Mouse (Mus musculus) frontal cortex, postnatal 36 days (tissue): ENCODE measurements around the gene Cyb561.

Experiments used
- DNase-seq, 2 experiments: peaks; one replicate each; pipeline ENCODE4 v3.0.0; 2022; ENCODE audit warnings: low spot score in 2 of 2

Gene Cyb561

DNA sequence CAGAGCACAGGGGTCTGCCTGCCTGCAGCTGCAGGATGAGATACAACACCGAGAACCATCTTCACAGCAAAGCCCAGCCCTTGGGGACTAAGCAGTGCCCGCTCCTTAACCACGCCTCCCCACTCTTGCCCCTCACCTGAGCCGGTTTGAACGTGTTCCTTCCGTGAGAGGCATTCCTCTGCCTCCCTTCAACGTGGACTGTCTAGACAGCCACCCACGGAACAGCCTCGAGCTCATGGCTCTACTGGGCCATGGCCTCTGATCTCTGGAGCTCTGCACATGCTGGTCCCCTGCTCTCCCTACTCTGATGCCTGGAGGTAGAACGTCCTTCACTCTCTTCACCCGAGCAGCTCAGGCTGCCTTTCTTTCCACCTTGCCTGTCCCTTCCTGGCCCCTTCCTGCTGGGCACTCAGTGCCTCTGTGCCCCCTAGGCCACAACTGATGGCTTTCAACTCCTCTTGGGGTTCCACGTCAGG, at the start of gene Cyb561:
Gene Cyb561 (minus strand): TSS at position 426 of the 476 bp plus-strand sequence.
- no peak for DNase-seq

DNA sequence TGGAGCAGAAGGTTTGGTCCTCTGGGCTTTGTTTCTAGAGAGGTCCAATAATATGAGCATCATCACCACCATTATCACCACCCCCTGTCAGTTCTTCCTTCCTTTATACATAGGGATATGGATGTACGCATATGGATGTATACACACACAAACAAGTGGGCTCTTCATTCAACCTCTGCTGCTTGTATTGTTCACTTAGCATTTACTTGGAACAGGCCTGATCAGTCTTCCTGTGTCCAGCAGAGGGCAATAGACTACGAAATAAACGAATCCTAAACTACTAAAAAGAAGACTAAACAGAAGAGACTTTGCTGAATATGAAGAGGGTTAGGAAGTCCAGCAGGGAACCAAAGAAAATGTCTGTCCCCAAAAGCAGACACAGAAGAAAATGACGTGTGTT, 48.6 kb upstream of the Cyb561 start:
- DNase-seq = peak in 1 of 2 experiments; percentile 43

DNA sequence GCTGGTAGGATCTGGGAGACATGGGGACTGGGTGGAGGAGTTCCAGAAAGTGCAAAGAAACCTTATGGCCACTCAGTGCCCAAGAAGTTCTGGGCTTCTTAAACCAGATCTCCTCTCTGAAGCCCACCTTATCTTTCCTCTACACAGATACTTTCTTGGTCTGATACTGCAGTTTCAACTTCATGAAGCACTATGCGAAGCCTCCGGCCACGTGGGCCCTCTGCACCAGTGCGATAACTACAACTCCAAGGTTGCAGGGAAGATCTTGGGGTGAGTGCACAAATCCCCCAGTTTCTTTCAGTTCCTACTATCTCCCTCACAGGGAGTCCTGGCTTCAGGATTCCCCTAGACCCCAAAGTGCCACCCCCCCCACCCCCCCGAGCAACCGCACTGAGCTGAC, 46.9 kb upstream of the Cyb561 start:
- DNase-seq = no peak

DNA sequence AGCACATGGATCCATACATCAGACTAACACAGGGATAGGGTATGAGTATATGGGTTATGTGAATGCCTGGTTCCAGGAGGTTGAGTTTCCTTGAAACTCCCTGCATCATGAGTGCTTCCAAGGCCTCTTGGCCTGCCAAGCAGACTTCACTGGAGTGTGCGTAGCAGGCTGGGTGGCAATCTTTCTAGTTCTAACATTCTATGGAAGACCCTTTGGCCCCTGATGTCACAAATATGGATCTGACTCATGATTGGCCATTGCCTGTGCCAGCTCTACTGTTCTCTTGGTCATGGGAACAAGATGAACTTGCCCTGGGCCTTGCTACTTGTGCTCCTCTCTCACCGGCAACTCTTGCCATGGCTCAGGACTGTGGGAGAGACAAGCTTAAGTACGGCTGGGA, 41.2 kb upstream of the Cyb561 start, which contains the start of gene Ace3:
Gene Ace3 (plus strand): TSS at position 301 of the 400 bp plus-strand sequence.
- DNase-seq = no peak

DNA sequence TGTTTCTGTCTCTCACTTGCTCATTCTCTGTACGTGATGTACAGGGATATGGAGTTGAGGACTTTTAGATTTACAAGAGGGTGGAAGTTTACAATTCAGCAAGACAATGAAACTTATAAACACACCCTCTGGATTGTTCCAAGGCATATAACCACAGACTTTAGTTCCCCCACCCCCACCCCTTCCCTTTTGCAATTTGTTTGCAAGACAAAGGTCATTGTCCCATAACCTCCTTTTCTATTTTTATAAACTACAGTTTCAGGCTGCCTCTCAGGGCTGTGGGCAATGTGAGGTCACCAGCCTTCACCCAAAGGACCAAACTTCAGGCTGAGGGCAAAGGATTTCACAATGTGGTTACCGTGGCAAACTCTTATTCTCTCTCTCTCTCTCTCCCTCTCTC, 37.1 kb upstream of the Cyb561 start:
- DNase-seq = no peak

DNA sequence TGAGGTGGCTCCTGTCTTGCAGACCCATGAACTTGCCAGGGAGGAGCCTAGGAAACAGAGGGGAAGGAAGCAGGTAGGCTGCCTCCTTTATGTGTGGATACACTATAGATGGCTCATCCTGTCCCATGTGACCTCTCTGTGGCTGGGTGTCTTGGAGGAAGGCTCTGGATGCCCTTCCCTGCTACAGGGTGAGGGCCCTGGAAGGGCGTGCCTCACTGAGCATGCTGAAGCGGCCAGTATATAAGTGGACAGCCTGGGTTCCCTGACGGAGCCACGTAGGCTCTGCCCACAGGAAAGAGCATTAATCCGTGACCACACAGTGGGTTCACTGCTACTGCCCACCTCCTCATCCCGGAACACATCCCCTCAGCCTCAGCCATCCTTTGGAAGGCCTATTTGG, 36.3 kb upstream of the Cyb561 start:
- DNase-seq = no peak

DNA sequence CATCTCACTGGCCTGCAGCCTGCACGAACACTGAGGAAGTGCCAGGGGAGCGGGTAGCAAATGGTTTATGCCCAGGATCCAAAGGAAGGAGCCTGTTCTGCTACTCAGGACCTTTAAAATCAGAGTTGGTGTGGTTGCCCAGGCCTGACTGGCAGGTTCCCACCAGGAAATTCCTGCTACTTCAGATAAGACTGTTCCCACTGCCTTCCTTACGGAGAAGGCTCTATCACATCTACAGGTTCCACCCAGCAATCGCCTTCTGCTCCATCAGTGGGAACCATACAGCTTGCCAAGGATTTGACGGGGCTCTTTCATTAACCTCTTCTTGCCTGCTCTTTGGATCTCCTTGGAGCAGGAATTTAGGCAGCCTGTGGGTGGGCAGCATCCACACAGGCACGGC, 34.3 kb upstream of the Cyb561 start:
- DNase-seq = no peak

DNA sequence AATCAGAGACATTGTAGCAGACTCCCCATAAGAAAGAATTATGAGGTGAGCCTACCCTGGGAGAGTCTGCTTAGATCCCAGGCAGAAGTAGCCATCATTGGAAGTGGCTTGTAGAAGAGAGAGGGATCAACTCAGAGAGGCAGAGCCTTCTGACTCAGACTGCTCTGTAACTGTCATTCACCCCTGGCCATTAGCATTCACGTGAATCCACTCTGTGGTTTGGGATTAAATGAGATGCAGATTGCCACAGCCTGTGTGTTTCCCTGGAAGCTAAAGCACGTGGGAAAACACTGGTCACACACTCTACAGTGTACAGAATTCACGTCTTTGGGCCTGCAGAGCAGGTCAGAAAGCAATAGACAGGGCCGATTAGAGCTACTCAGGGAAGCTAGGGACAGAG, 31.3 kb upstream of the Cyb561 start:
- DNase-seq = no peak

DNA sequence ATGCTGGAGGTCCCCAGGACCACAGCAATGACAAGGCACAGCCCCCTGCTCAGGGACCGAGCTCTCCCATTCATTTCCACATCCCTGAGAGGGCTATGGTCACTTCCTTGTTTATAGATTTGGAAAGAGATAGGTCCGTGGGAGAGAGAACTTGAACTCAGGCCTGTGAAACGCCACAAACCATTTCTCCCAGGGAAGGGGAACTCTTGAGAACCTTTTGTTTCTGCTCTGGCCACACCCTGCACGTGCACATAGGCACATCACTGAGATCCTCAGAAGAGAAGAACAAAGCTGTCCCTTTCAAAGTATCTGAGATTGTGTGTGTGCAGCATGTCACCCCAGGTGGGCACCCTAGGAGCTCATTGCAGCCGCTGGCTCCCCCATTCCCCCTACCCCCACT, 25.5 kb upstream of the Cyb561 start:
- DNase-seq = no peak

DNA sequence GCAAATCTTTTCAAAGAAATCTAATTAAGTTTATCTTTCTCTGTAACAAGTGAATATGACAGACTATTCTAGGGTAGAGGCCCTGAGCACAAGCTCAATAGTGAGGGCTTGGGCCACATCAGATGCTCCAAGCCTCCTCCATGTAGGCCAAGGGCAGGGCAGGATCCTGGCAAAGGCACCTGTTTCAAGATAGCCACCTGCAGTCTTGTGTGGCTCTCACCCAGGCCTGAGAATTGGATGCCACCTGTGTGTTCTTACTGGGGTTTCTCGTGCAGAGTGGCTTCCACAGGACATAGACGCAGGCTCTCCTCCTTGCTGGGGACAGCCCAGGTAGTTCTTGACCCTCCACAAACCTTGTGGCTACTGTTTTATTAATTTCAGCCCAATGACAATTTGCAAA, 25.1 kb upstream of the Cyb561 start:
- no peak for DNase-seq

DNA sequence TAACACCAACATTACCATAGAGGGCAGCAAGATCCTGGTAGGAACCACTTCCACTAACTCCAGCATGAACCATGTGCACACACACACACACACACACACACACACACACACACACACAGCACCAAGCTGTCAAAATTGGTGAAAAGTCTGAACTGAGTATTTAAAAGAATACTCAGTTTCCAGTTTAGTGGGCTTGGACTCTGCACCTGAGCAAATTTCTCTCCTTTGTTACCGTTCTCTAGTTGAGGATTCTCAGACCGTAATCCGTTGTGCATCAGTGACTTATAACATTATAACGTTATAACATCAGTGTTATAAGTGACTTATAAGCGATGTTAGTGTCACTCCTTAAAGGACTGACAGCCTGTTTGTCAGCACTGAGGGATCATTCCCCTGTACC, 22.5 kb upstream of the Cyb561 start:
- no peak for DNase-seq

DNA sequence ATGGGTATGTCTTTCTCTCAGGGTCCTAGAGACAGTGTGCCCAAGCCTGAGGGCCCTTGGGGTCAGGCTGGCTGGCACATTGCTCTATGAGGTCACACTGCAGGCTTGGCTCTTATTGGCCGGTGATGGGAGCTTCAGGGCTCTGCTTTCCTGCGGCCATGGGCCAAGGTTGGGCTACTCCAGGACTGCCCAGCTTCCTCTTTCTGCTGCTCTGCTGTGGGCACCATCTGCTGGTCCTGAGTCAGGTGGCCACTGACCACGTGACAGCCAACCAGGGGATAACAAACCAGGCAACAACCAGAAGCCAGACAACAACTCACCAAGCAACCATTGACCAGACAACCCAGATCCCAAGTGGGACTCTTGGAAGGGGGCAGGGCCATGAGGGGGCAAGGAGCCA, 21.9 kb upstream of the Cyb561 start:
- DNase-seq = no peak

DNA sequence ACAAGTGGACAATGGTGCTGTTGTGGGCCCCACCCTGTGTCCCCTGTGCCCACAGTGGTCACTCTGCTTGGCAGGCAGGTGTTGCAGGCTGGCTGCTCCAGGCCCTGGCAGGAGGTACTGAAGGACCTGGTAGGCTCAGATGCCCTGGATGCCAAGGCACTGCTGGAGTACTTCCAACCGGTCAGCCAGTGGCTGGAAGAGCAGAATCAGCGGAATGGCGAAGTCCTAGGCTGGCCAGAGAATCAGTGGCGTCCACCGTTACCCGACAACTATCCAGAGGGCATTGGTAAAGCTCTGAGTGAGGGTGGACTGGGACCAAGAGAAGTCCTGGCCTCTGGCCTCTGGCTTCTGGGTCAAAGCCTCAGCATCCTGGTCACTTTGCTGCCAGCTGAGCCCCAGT, 21.5 kb upstream of the Cyb561 start:
- no peak for DNase-seq

DNA sequence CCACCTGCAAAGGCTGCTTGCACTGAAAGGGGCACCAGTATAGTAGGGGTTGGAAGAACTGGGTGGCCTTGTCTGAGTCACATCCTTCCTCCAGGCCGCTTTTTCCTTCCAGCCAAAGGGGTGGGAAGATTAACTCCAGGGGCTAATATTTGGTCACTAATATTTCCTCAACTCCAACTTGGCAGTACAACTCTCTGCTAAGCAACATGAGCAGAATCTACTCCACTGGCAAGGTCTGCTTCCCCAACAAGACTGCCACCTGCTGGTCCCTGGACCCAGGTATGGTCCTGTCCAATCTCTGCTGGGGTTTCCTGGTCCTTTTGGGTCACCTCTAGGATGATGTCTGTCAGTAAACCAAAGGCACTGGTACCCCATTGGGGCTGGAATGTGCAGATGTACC, 16.4 kb upstream of the Cyb561 start:
- no peak for DNase-seq

DNA sequence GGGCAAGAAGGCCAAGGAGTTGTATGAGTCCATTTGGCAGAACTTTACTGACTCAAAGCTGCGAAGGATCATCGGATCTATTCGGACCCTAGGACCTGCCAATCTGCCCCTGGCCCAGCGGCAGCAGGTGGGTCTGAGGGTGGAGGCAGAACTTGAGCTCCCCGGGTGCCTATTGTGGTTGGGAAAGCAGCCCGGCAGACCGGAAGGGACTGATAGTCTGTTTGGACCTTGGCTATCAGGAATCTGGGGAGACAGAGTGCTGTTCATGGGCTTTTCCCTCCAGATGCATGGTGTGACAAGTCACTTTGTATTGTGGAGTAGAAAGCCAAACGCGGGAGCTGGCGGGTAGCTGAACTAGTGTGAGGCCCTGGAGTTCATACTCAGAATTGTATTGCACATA, 15.8 kb upstream of the Cyb561 start:
- no peak for DNase-seq

DNA sequence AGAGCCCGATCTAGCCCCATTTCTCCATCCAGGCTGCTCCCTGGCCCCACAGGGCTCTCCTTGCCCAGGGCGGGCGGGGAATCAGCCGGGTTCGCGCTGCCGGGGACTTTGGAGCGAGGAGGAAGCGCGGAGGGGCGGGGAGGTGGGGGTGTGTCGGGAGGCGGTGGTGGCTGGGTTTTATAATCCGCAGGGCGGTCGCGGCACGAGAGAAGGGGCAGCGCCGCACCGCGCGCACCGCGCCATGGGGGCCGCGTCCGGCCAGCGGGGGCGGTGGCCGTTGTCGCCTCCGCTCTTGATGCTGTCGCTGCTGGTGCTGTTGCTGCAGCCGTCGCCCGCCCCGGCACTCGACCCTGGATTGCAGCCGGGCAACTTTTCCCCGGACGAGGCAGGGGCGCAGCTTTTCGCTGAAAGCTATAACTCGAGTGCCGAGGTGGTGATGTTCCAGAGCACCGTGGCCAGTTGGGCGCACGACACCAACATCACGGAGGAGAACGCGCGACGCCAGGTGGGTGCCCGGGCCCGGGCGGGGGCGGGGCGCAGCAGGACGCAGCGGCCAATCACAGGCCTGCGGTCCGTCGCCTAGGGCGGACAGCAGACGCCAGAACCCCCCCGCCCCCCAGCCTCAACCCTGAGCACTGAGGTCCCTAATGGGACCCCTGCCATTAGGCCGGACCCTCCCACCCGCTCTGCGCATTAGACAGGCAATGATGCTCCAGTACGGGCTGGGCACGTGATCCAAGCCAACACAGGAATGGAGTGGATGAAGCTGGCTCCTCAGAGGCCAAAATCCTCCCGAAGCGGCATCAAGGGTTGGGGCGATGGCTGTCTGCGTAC, 14.8 kb upstream of the Cyb561 start, which contains the start of gene Ace:
Gene Ace (plus strand): TSS at position 205 of the 834 bp plus-strand sequence.
- no peak for DNase-seq

DNA sequence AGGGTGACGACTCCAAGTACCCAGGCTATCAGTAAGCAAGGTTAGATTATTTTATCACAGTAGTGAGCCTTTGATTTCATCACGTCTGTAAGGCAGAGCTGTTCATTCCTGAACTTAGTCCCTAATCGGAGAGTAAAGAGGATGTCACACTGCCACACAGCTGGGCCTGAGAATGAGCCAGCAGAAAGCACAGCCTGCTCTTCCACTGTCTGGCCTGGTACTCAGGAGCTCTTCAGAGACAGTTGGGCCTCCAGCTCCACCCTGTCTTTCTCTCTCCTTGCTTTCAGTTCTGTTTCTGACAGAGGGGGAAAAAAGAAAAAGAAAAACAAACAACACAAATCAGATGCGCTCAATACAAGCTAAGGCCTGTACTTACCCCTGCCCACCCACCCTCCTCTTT, 13.2 kb upstream of the Cyb561 start:
- DNase-seq = no peak

DNA sequence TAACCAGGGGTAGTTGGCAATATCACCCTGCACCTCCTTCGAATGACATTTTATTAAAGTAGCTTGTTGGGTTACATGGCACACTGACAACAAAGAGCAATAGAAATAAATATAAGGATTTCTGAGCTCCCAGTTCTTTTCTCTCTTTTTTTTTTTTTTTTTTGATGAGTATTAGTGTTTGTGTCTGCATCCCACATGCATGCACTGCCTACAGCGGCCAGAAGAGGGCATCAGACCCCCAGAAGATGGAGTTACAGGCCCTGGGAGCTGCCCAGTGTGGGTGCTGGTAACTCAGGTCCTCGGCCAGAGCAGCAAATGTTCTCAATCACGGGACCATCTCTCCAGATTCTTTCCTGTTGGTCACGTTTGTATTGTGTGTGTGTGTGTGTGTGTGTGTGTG, 11.6 kb upstream of the Cyb561 start:
- DNase-seq = no peak

DNA sequence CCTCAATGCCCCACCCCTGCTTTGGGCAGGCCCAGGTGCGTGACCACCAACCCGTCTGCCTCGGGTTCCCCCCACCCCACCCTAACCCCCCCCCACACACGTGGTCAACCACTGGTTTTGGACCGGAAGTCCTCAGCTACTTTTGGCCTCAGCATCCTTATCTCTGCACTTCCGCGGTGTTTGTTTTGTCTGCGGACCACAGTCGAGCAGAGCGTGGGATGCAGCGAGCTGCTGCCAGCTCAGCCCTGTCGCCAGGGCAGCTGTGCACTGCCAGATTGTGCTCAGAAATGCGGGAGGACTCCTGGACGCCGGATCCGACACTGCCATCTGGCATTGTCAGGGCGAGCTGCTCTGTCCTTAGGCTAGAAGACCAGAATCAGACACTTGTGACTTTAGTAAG, 6.2 kb upstream of the Cyb561 start:
- DNase-seq = peak in 1 of 2 experiments; percentile 59

DNA sequence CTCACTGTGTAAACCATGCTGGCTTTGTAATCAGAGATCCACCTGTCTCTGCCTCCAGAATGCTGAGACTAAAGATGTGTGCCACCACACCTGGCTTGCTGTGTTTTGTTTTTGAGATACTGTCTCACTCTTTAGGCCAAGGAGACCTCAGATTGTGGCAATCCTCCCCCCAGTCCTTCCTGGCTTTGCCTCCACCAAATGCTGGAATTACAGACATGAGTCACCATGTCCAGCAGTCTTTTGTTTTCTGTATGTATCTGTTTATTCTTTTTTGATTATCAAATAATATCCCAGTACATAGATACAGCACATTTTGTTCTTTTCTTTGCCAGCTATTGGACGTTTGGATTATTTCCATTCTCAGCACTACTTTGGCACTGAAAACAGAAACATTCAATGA, 5.4 kb upstream of the Cyb561 start:
- DNase-seq = no peak

DNA sequence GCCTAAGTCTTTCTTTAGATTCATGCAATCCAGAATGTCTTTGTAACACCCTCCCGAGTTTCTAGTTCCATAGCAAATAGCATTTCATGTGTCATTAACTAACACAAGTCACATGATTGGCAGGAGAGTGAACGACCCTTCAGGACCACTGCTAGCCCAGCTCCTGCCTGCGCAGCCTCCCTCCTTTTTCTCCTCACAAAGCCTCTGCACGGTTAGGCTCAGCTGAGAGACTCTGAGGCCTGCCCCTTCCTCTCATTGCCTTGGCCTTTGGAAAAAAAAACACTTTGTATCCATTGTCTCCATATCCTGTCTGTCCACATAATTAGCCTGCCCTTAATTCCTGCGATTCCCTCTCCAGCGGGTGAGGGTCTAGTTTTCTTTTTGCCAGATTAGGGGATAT, 4.4 kb upstream of the Cyb561 start:
- no peak for DNase-seq

DNA sequence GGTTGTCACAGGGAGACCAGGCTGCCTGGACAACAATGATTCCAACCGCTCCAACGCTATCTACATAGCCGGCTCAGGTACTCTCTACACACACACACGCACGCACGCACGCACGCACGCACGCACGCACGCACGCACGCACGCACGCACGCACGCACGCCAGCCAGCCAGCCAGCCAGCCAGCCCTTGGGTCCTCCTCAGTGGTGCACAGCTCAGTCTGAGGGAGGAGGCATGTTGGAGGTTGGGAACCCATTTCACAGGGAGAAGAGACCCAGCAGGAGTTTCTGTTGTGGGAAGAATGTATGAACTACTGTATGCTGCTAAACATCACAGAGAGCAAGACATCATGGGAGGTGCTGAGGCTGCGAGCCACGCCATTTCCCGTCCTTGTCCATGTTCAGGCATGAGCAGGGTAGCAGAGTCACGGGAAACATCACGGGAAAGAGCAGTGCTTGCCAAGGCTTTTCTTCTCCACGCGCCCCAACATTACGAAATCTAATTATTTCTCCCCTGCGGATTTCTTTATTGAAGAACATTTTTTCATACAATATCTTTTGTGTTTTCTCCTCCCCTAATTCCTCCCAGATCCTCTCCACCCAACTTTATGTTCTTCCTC, 2.8 kb upstream of the Cyb561 start:
- no peak for DNase-seq

DNA sequence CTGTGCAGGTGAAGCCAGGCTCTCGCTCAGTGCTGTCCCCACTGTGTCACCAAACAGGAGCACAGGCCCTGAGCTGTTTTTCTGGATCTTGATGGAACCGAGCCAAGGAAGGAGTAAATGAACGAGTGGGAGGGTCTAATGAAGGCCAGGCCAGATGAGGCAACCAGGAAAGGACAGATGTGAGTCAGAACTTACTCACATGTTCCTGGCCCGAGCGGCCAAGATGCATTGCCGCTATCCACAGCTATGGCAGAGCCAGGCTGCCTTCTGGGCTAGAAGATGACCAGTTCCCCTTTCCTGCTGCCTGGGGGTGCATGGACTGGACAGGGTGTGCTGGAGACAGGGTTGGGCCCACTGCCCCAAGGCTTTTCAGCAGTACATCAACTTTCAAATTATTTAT, 266 bp upstream of the Cyb561 start:
- no peak for DNase-seq
